Mouse (Mus musculus): ENCODE results near the gene Cntrl.

Cntrl gene

GRCm38 (mm10) chr2:35124716-35125115, 15.4 kb downstream of the Cntrl start:
- peak in 1 of 2 experiments; percentile 28 for DNase-seq (ENCODE audit: low spot score in 2 of 2)

- no peak for DNase-seq (ENCODE audit: low spot score in 2 of 2)
Observed at GRCm38 (mm10) chr2:35131491-35131890, 22.2 kb downstream of the Cntrl start.

- peak; percentile 96 for DNase-seq (ENCODE audit: low spot score in 2 of 2)
Observed at GRCm38 (mm10) chr2:35131991-35132661, 22.8 kb downstream of the Cntrl start.

- no peak for DNase-seq (ENCODE audit: low spot score in 2 of 2)
Observed at GRCm38 (mm10) chr2:35132662-35133055, 23.4 kb downstream of the Cntrl start.

GRCm38 (mm10) chr2:35133891-35134290, 24.6 kb downstream of the Cntrl start:
- DNase-seq (ENCODE audit: low spot score in 2 of 2): no peak

GRCm38 (mm10) chr2:35138576-35138975, 29.3 kb downstream of the Cntrl start:
- DNase-seq (ENCODE audit: low spot score in 2 of 2): no peak

- DNase-seq (ENCODE audit: low spot score in 2 of 2): no peak
Observed at GRCm38 (mm10) chr2:35141673-35142072, 32.4 kb downstream of the Cntrl start.

GRCm38 (mm10) chr2:35148806-35149205, 39.5 kb downstream of the Cntrl start:
- no peak for DNase-seq (ENCODE audit: low spot score in 2 of 2)

- DNase-seq (ENCODE audit: low spot score in 2 of 2): no peak
Observed at GRCm38 (mm10) chr2:35151303-35151882, 42.1 kb downstream of the Cntrl start.

- no peak for DNase-seq (ENCODE audit: low spot score in 2 of 2)
Observed at GRCm38 (mm10) chr2:35153179-35153578, 43.9 kb downstream of the Cntrl start.

- no peak for DNase-seq (ENCODE audit: low spot score in 2 of 2)
Observed at GRCm38 (mm10) chr2:35153844-35154554, 44.7 kb downstream of the Cntrl start.

GRCm38 (mm10) chr2:35156985-35157384, 47.7 kb downstream of the Cntrl start:
- DNase-seq (ENCODE audit: low spot score in 2 of 2): no peak

GRCm38 (mm10) chr2:35157836-35158235, 48.5 kb downstream of the Cntrl start:
- no peak for DNase-seq (ENCODE audit: low spot score in 2 of 2)

GRCm38 (mm10) chr2:35158358-35158757, 49.1 kb downstream of the Cntrl start:
- DNase-seq (ENCODE audit: low spot score in 2 of 2): no peak

- no peak for DNase-seq (ENCODE audit: low spot score in 2 of 2)
Observed at GRCm38 (mm10) chr2:35160206-35160605, 50.9 kb downstream of the Cntrl start.

GRCm38 (mm10) chr2:35161846-35162488, 52.7 kb downstream of the Cntrl start:
- no peak for DNase-seq (ENCODE audit: low spot score in 2 of 2)

GRCm38 (mm10) chr2:35163396-35163795, 54.1 kb downstream of the Cntrl start:
- no peak for DNase-seq (ENCODE audit: low spot score in 2 of 2)

GRCm38 (mm10) chr2:35165416-35165815, 56.1 kb downstream of the Cntrl start:
- DNase-seq (ENCODE audit: low spot score in 2 of 2): no peak

GRCm38 (mm10) chr2:35166816-35167215, 57.5 kb downstream of the Cntrl start:
- DNase-seq (ENCODE audit: low spot score in 2 of 2): no peak

- no peak for DNase-seq (ENCODE audit: low spot score in 2 of 2)
Observed at GRCm38 (mm10) chr2:35169452-35169851, 60.2 kb downstream of the Cntrl start.

GRCm38 (mm10) chr2:35171341-35171861, 62.1 kb downstream of the Cntrl start:
- DNase-seq (ENCODE audit: low spot score in 2 of 2): no peak

- no peak for DNase-seq (ENCODE audit: low spot score in 2 of 2)
Observed at GRCm38 (mm10) chr2:35172246-35172645, 63.0 kb downstream of the Cntrl start.

All from right cerebral cortex, postnatal 10 days (tissue).